Mouse (Mus musculus): ENCODE data around the gene A030014E15Rik. TPM values are rescaled to one million over a fixed set of nuclear protein-coding genes. Genes with fewer than 3 reads are reported as not detected.
"Not testable (repeated sequence)": the region's sequence is repeated elsewhere in the genome, so short reads cannot be mapped to it uniquely, and the experiment has no call there.

A030014E15Rik gene
- polyA plus RNA-seq, 1 experiment from 2014 or later = not detected

DNA sequence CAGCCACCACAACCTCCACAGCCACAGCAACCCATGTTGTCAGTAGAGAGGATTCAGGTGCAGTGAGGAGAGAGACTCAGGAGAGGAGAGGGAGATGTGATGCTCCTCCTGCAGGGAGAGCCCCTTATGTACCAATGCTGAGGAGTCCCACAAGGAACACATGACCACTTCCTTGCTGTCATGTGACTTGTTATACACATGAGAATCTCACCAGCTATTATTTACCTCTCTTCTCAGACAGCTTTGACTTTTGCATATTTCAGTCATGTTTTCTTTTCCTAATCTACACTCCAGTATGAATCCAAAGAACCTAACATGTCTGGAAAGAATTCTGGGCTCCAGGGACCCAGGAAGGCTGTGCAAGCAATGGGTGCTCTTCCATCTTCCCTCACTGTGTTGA, 31.2 kb downstream of the A030014E15Rik start, which contains the start of gene Gm7544:
Gene Gm7544, minus strand, starts transcription at position 101 of the 400 bp plus-strand sequence.
- not testable (repeated sequence) for H3K4me2 ChIP-seq (ENCODE audit: low read depth, low read length); H3K36me3 ChIP-seq (replicated peaks; ENCODE audit: control insufficient read depth, insufficient read depth, low read depth, low read length); ATAC-seq (replicated peaks; ENCODE audit: insufficient number of reproducible peaks, low FRiP score, low TSS enrichment, low read depth); H3K4me3 ChIP-seq (ENCODE audit: low read depth, low read length); H3K9me3 ChIP-seq (replicated peaks; ENCODE audit: control insufficient read depth, low read length); DNase-seq (ENCODE audit: low spot score); H3K4me1 ChIP-seq (ENCODE audit: control insufficient read depth, insufficient read depth, low read length); H3K9ac ChIP-seq (replicated peaks; ENCODE audit: low read length); H3K27ac ChIP-seq (replicated peaks; ENCODE audit: low read depth, low read length); H3K27me3 ChIP-seq (ENCODE audit: control insufficient read depth, insufficient read depth, low read length)

- Histone ChIP-seq H3K9me3 (replicated peaks; ENCODE audit: control insufficient read depth, low read length) (no peaks in the 10 kb centered on the region), H3K36me3 (replicated peaks; ENCODE audit: control insufficient read depth, insufficient read depth, low read depth, low read length) (no peaks in the 10 kb centered on the region), H3K9ac (replicated peaks; ENCODE audit: low read length) (no peak within 1 kb of the TSS), H3K4me1 (ENCODE audit: control insufficient read depth, insufficient read depth, low read length) (no peaks in the 10 kb centered on the region), H3K27me3 (ENCODE audit: control insufficient read depth, insufficient read depth, low read length) (no peaks in the 10 kb centered on the region), H3K4me3 (ENCODE audit: low read depth, low read length) (no peak within 1 kb of the TSS), H3K27ac (replicated peaks; ENCODE audit: low read depth, low read length) (no peak within 1 kb of the TSS), H3K4me2 (ENCODE audit: low read depth, low read length) (no peak within 1 kb of the TSS)
- ATAC-seq (replicated peaks; ENCODE audit: insufficient number of reproducible peaks, low FRiP score, low TSS enrichment, low read depth) (no peak), DNase-seq (ENCODE audit: low spot score) (no peak)
- WGBS = 86% methylated on average over 6 of the region's 11 CpGs
Observed at GRCm38 (mm10) chr1:82959870-82960385, 35.2 kb downstream of the A030014E15Rik start, which contains the start of gene Gm47955. Gene Gm47955 (plus strand): TSS chr1:82960286.

GRCm38 (mm10) chr1:82966413-82966812, 41.7 kb downstream of the A030014E15Rik start:
- Histone ChIP-seq H3K4me2 (ENCODE audit: low read depth, low read length) (no peak overlapping the region), H3K9ac (replicated peaks; ENCODE audit: low read length) (no peak overlapping the region), H3K27me3 (ENCODE audit: control insufficient read depth, insufficient read depth, low read length) (no peaks in the 10 kb centered on the region), H3K4me3 (ENCODE audit: low read depth, low read length) (no peak overlapping the region), H3K4me1 (ENCODE audit: control insufficient read depth, insufficient read depth, low read length) (no peaks in the 10 kb centered on the region), H3K27ac (replicated peaks; ENCODE audit: low read depth, low read length) (no peak overlapping the region), H3K9me3 (replicated peaks; ENCODE audit: control insufficient read depth, low read length) (no peaks in the 10 kb centered on the region), H3K36me3 (replicated peaks; ENCODE audit: control insufficient read depth, insufficient read depth, low read depth, low read length) (no peaks in the 10 kb centered on the region)
- 67% methylated on average over 3 of the region's 3 CpGs for WGBS
- DNase-seq (ENCODE audit: low spot score) (no peak), ATAC-seq (replicated peaks; ENCODE audit: insufficient number of reproducible peaks, low FRiP score, low TSS enrichment, low read depth) (0 out of 2 replicates have a peak, but pooled peaks have one; percentile 56)

DNA sequence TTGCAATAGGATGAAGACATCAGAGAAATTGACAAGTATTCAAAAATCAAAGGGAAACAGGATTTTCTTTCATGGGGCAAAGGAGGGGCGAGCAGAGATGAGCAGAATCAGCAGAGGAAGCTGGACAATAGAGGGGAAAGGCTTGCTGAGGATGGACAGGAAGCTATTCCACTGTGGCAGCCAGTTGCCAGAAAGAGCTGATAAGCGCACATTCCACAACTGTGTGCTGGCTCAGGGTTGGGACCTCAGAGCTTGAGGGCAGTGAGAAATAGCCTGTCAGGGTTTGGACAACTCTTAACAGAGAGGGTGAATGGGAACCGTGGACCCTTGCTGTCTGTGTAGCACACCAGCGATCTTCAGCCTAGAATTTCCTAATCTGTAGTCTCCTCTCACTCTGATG, 47.3 kb downstream of the A030014E15Rik start:
- 55% methylated on average over 4 of the region's 4 CpGs for WGBS
- no peak overlapping the region for H3K27ac ChIP-seq (replicated peaks; ENCODE audit: low read depth, low read length)
- H3K4me3 ChIP-seq (ENCODE audit: low read depth, low read length) = no peak overlapping the region
- H3K4me2 ChIP-seq (ENCODE audit: low read depth, low read length) = no peak overlapping the region
- no peaks in the 10 kb centered on the region for H3K9me3 ChIP-seq (replicated peaks; ENCODE audit: control insufficient read depth, low read length)
- DNase-seq (ENCODE audit: low spot score) (no peak), ATAC-seq (replicated peaks; ENCODE audit: insufficient number of reproducible peaks, low FRiP score, low TSS enrichment, low read depth) (no peak)
- no peak overlapping the region for H3K9ac ChIP-seq (replicated peaks; ENCODE audit: low read length)
- no peaks in the 10 kb centered on the region for H3K36me3 ChIP-seq (replicated peaks; ENCODE audit: control insufficient read depth, insufficient read depth, low read depth, low read length)
- no peaks in the 10 kb centered on the region for H3K27me3 ChIP-seq (ENCODE audit: control insufficient read depth, insufficient read depth, low read length)
- H3K4me1 ChIP-seq (ENCODE audit: control insufficient read depth, insufficient read depth, low read length) = no peaks in the 10 kb centered on the region

DNA sequence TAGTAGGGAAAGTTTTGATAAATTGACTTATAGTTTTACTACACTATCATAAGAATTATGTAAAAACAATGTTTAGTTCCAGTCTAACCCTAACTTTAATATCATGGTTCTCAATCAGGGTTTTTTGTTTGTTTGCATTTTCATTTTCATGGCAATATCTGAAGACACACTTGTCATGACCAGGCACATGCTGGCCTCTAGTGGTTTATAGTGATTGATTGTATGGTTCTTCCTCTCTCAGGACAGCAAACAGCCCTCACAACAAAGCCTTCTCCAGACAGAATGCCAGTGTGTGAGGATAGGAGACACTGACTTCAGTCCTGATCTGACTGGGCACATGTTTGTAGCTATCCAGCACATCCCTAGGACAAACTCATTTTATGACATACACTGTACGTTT, 48.5 kb downstream of the A030014E15Rik start:
- no peaks in the 10 kb centered on the region for H3K9me3 ChIP-seq (replicated peaks; ENCODE audit: control insufficient read depth, low read length)
- H3K9ac ChIP-seq (replicated peaks; ENCODE audit: low read length) = no peak overlapping the region
- H3K4me1 ChIP-seq (ENCODE audit: control insufficient read depth, insufficient read depth, low read length) = no peaks in the 10 kb centered on the region
- DNase-seq (ENCODE audit: low spot score) (no peak), ATAC-seq (replicated peaks; ENCODE audit: insufficient number of reproducible peaks, low FRiP score, low TSS enrichment, low read depth) (no peak)
- H3K27ac ChIP-seq (replicated peaks; ENCODE audit: low read depth, low read length) = no peak overlapping the region
- 84% methylated on average over 1 of the region's 1 CpGs for WGBS
- H3K4me3 ChIP-seq (ENCODE audit: low read depth, low read length) = no peak overlapping the region
- no peaks in the 10 kb centered on the region for H3K27me3 ChIP-seq (ENCODE audit: control insufficient read depth, insufficient read depth, low read length)
- no peak overlapping the region for H3K4me2 ChIP-seq (ENCODE audit: low read depth, low read length)
- H3K36me3 ChIP-seq (replicated peaks; ENCODE audit: control insufficient read depth, insufficient read depth, low read depth, low read length) = no peaks in the 10 kb centered on the region

DNA sequence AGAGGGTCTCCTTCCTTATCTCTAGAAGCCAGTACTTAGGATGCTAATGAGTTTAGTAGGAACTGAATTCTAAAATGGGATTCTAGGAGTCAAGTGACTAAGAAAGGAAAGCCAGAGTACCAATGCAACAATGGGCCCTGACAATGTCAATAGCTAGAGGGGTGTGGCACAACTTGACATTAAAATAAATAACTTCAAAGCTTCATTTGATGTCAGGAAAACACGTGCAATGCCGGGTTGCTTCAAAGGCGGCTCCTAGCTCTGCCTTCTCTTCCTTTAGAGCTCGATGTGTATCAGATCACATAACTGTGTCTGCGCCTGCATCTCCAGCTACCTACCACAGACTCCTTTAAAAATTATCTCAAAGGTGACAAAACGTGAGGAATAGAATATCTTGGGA, 49.2 kb downstream of the A030014E15Rik start:
- Histone ChIP-seq H3K4me3 (ENCODE audit: low read depth, low read length) (no peak overlapping the region), H3K9me3 (replicated peaks; ENCODE audit: control insufficient read depth, low read length) (no peaks in the 10 kb centered on the region), H3K4me1 (ENCODE audit: control insufficient read depth, insufficient read depth, low read length) (no peaks in the 10 kb centered on the region), H3K27me3 (ENCODE audit: control insufficient read depth, insufficient read depth, low read length) (no peaks in the 10 kb centered on the region), H3K9ac (replicated peaks; ENCODE audit: low read length) (no peak overlapping the region), H3K36me3 (replicated peaks; ENCODE audit: control insufficient read depth, insufficient read depth, low read depth, low read length) (no peaks in the 10 kb centered on the region), H3K4me2 (ENCODE audit: low read depth, low read length) (no peak overlapping the region), H3K27ac (replicated peaks; ENCODE audit: low read depth, low read length) (no peak overlapping the region)
- DNase-seq (ENCODE audit: low spot score) = no peak
- WGBS = 83% methylated on average over 6 of the region's 6 CpGs
- ATAC-seq (replicated peaks; ENCODE audit: insufficient number of reproducible peaks, low FRiP score, low TSS enrichment, low read depth) = no peak

DNA sequence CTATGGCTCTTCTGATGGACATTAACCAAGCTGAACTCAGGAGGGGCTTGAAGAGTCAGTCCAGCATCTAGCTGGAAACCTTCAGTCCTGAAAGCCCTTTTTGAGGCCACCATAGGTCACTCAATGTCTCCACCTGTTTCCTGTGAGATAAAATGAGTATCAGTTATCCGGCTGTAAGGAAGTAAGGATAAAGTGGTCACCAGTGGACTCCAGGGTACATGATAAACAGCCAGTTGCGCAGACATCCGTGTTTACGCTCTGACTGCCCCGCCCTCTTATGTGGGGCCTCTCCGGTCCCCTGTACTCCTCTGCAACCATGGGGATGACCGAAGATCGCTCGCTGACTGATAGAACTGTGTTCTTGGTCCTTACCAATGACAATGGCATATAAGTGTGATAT, 49.6 kb downstream of the A030014E15Rik start:
- H3K36me3 ChIP-seq (replicated peaks; ENCODE audit: control insufficient read depth, insufficient read depth, low read depth, low read length) = no peaks in the 10 kb centered on the region
- no peak for DNase-seq (ENCODE audit: low spot score)
- 88% methylated on average over 9 of the region's 9 CpGs for WGBS

More for the DNA sequence above, 49.6 kb downstream of the A030014E15Rik start:
- H3K4me1 ChIP-seq (ENCODE audit: control insufficient read depth, insufficient read depth, low read length) = no peaks in the 10 kb centered on the region
- no peak overlapping the region for H3K27ac ChIP-seq (replicated peaks; ENCODE audit: low read depth, low read length)
- H3K4me3 ChIP-seq (ENCODE audit: low read depth, low read length) = no peak overlapping the region
- no peak for ATAC-seq (replicated peaks; ENCODE audit: insufficient number of reproducible peaks, low FRiP score, low TSS enrichment, low read depth)
- no peak overlapping the region for H3K4me2 ChIP-seq (ENCODE audit: low read depth, low read length)
- H3K27me3 ChIP-seq (ENCODE audit: control insufficient read depth, insufficient read depth, low read length) = no peaks in the 10 kb centered on the region
- H3K9ac ChIP-seq (replicated peaks; ENCODE audit: low read length) = no peak overlapping the region
- H3K9me3 ChIP-seq (replicated peaks; ENCODE audit: control insufficient read depth, low read length) = no peaks in the 10 kb centered on the region
